In the genomic region with DNA sequence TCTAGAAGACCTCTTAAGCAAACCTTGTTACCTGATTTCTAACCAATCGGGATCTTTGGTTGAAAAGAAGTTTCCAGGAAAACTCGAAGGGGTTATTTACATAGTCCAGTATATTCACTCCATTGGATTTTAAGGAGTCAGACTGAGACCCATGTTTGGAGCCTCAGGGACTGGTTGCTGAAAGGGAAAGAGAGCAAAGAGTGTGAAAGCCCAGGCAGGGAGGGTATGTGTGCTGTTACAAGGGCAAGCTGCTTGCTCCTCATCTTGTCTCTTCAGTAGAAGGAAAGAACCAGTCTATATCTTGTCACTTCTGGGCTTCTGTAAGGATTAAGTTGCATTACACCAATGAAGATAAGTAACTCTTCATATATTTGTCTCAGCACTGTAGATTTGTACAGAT, we compare ENCODE assay signal across 8 mouse cellular contexts. TPM values are rescaled to one million over a fixed set of nuclear protein-coding genes. Genes with fewer than 3 reads are reported as not detected.
DNase-seq lines count a peak whose midpoint lies in the region; ATAC-seq and TF ChIP-seq lines count a peak whose summit lies in the region.

No protein-coding gene starts in this region.

- H3K4me3 ChIP-seq in heart, embryonic 12.5 days = peak overlapping the region; percentile 74
- H3K4me3 ChIP-seq in ES-E14 (ENCODE audit: insufficient read depth in 1 of 2, low read depth in 1 of 2, low read length in 2 of 2, poor library complexity in 1 of 2, severe bottlenecking in 1 of 2) = peak overlapping the region; percentile 90 to 92
- peak overlapping the region; percentile 83 for H3K4me3 ChIP-seq in heart, embryonic 16.5 days (ENCODE audit: low read length)

- peak overlapping the region; percentile 80 for H3K9ac ChIP-seq in heart, embryonic 12.5 days
- no peak overlapping the region for H3K9ac ChIP-seq in ES-E14 (ENCODE audit: insufficient read depth, low read depth, low read length, poor library complexity, severe bottlenecking)
- peak overlapping the region; percentile 76 for H3K9ac ChIP-seq in heart, embryonic 16.5 days (ENCODE audit: low read length)

- H3K4me1 ChIP-seq in heart, embryonic 12.5 days (replicated peaks) = peaks cover 9% of the 10 kb centered on the region
- peaks cover 2 to 4% of the 10 kb centered on the region in 2 experiments; a peak in 2 of 4 replicates for H3K4me1 ChIP-seq in ES-E14 (ENCODE audit: control insufficient read depth in 2 of 2, insufficient read depth in 2 of 2, low read length in 2 of 2, poor library complexity in 1 of 2)
- H3K4me1 ChIP-seq in heart, embryonic 16.5 days (ENCODE audit: control insufficient read depth, insufficient read depth, low read length) = peaks cover 16% of the 10 kb centered on the region

- no peaks in the 10 kb centered on the region for H3K27me3 ChIP-seq in heart, embryonic 12.5 days (replicated peaks)
- H3K27me3 ChIP-seq in heart, embryonic 16.5 days (ENCODE audit: control insufficient read depth, insufficient read depth, low read length) = no peaks in the 10 kb centered on the region

- peak overlapping the region; percentile 93; the same call in 1 of the 2 replicates for H3K27ac ChIP-seq in heart, embryonic 12.5 days (ENCODE audit: poor library complexity, severe bottlenecking)
- no peak overlapping the region for H3K27ac ChIP-seq in ES-E14 (ENCODE audit: insufficient read depth, low read depth, low read length, poor library complexity, severe bottlenecking)
- peak overlapping the region; percentile 95 for H3K27ac ChIP-seq in heart, embryonic 16.5 days (ENCODE audit: low read length)

- ATAC-seq in heart, embryonic 12.5 days (ENCODE audit: insufficient number of reproducible peaks, low FRiP score) = no peak
- no peak for ATAC-seq in heart, embryonic 16.5 days (replicated peaks; ENCODE audit: extremely low read depth, insufficient read depth, low FRiP score)

- H3K4me2 ChIP-seq in heart, embryonic 12.5 days = peak overlapping the region; percentile 93
- H3K4me2 ChIP-seq in heart, embryonic 16.5 days (ENCODE audit: low read depth, low read length) = peak overlapping the region; percentile 89

- H3K36me3 ChIP-seq in heart, embryonic 12.5 days = no peaks in the 10 kb centered on the region
- H3K36me3 ChIP-seq in ES-E14 (ENCODE audit: control insufficient read depth, insufficient read depth, low read length, poor library complexity, severe bottlenecking) = no peaks in the 10 kb centered on the region
- H3K36me3 ChIP-seq in heart, embryonic 16.5 days (ENCODE audit: control insufficient read depth, insufficient read depth) = no peaks in the 10 kb centered on the region

- no peak for DNase-seq in heart, adult 8-10 months (ENCODE audit: low spot score)
- DNase-seq in ES-E14 (ENCODE audit: low read depth, low spot score) = no peak
- peak; percentile 11 for DNase-seq in lung, postnatal 14 days
- DNase-seq in adrenal gland, postnatal 36 days = no peak
- no peak for DNase-seq in gastrocnemius, postnatal 4 days (ENCODE audit: low spot score in 2 of 2)
- DNase-seq in kidney, postnatal 14 days = no peak

- WGBS in heart, embryonic 12.5 days = 2% methylated on average over 2 of the region's 2 CpGs
- WGBS in heart, embryonic 16.5 days = 5% methylated on average over 2 of the region's 2 CpGs

- in situ Hi-C loops in ES-E14 (cut with MboI; ENCODE audit: low sequenced_read_pairs in 2 of 2, unreplicated experiment in 2 of 2) = no loop called here

- H3K9me3 ChIP-seq in heart, embryonic 12.5 days (replicated peaks) = no peaks in the 10 kb centered on the region
- H3K9me3 ChIP-seq in ES-E14 (ENCODE audit: control insufficient read depth, insufficient read depth, low read depth, low read length) = no peaks in the 10 kb centered on the region
- no peaks in the 10 kb centered on the region for H3K9me3 ChIP-seq in heart, embryonic 16.5 days (replicated peaks; ENCODE audit: control insufficient read depth, low read length)

TF ChIP-seq in ES-E14, 5 proteins besides CTCF, POLR2A, EP300 and RAD21:
- no peak for TF ChIP-seq HCFC1 (IDR thresholded peaks at IDR 0.05; ENCODE audit: borderline replicate concordance, insufficient read depth, low read length)
- no peak for TF ChIP-seq ZNF384 (IDR thresholded peaks at IDR 0.05; ENCODE audit: low read depth, low read length)
- TF ChIP-seq MAFK (IDR thresholded peaks at IDR 0.05; ENCODE audit: insufficient read depth, low read depth, low read length) = no peak
- no peak for TF ChIP-seq ZC3H11A (IDR thresholded peaks at IDR 0.05; ENCODE audit: borderline replicate concordance, low read depth, low read length)
- no peak for TF ChIP-seq CHD2 (IDR thresholded peaks at IDR 0.05; ENCODE audit: low read depth, low read length)

RNA-seq across cellular contexts. Expression of gene Myo9a, which starts 1.3 kb away (rescaled TPM):
- 10.9 and 11.7 TPM in 2 replicates for polyA plus RNA-seq in heart, embryonic 12.5 days (2016; fragmentation: Nextera tagmentation; extraction: Ambion mirVana)
- 10 to 100 TPM; 11.2 to 12.4 (median 11.4) TPM for total RNA-seq in heart, adult 8-10 months (2022)
- 13.0 and 17.0 TPM in 2 replicates for total RNA-seq in ES-E14 (2012; rRNA removed)
- polyA plus RNA-seq in heart, embryonic 16.5 days (2015; fragmentation: Nextera tagmentation; extraction: Ambion mirVana) = 8.7 and 9.3 TPM in 2 replicates
- 10 to 100 TPM; 14.6 to 16.2 TPM for total RNA-seq in adrenal gland, postnatal 36 days (2021)
- total RNA-seq in gastrocnemius, postnatal 4 days (2021) = 10 to 100 TPM; 28.7 to 30.9 TPM

RNA-seq across cellular contexts. Expression of gene Senp8, which starts 1.5 kb away (rescaled TPM):
- polyA plus RNA-seq in heart, embryonic 12.5 days (2016; fragmentation: Nextera tagmentation; extraction: Ambion mirVana) = 13.0 and 15.1 TPM in 2 replicates
- total RNA-seq in heart, adult 8-10 months (2022) = 10 to 100 TPM in 3 of 4 experiments, 1 to 10 TPM in 1; 6.8 to 11.6 (median 10.9) TPM
- total RNA-seq in ES-E14 (2012; rRNA removed) = 5.0 and 6.1 TPM in 2 replicates
- polyA plus RNA-seq in heart, embryonic 16.5 days (2015; fragmentation: Nextera tagmentation; extraction: Ambion mirVana) = 10.2 and 10.6 TPM in 2 replicates
- 10 to 100 TPM in 1 of 2 experiments, 1 to 10 TPM in 1; 8.2 to 10.4 TPM for total RNA-seq in adrenal gland, postnatal 36 days (2021)
- 1 to 10 TPM; 8.9 to 9.1 TPM for total RNA-seq in gastrocnemius, postnatal 4 days (2021)
